Mouse (Mus musculus): Measurements from ENCODE around the gene Aak1.

GRCm38 (mm10) chr6:86814926-86815325 lies 34.4 kb upstream of the Aak1 start:
- TF ChIP-seq GATA1 (IDR thresholded peaks at IDR 0.05; ENCODE audit: borderline replicate concordance, low read length) (no peak), FLI1 (IDR thresholded peaks at IDR 0.05; ENCODE audit: low read length) (no peak)

Data from megakaryocyte, embryonic 14.5 days (primary cell).